Mouse (Mus musculus) hindbrain, embryonic 15.5 days (tissue): ENCODE measurements around the gene Atad1. TPM values are rescaled to one million over a fixed set of nuclear protein-coding genes. Genes with fewer than 3 reads are reported as not detected.
A peak's percentile ranks its signal among the peaks of the same experiment; 100 is the strongest.

Experiments
- ATAC-seq: fragments of 200-750 bp; cut with Nextera tagmentation; 2 replicates; pipeline ENCODE4 v1.8.0; 2017; ENCODE audit warnings: low read depth, moderate number of reproducible peaks, moderate TSS enrichment; ENCODE audit not compliant: low FRiP score
- H3K27ac ChIP-seq: fragments of 300-500 bp; sonication (generic); replicated peaks from 2 replicates; pipeline ENCODE4 v1.5.1; 2015; ENCODE audit warnings: mild to moderate bottlenecking, inconsistent platforms
- H3K27me3 ChIP-seq: fragments of 300-500 bp; sonication (generic); 2 replicates; pipeline ENCODE4 v1.6.1; 2015; ENCODE audit warnings: control low read depth, inconsistent platforms
- H3K36me3 ChIP-seq: fragments of 300-500 bp; sonication (generic); 2 replicates; pipeline ENCODE4 v1.6.1; 2015; ENCODE audit warnings: control low read depth, inconsistent platforms
- H3K4me1 ChIP-seq: fragments of 300-500 bp; sonication (generic); replicated peaks from 2 replicates; pipeline ENCODE4 v1.6.1; 2015; ENCODE audit warnings: control low read depth, inconsistent platforms
- H3K4me2 ChIP-seq: fragments of 300-500 bp; sonication (generic); 2 replicates; pipeline ENCODE4 v1.6.1; 2015; ENCODE audit warnings: moderate library complexity, mild to moderate bottlenecking, inconsistent platforms
- H3K4me3 ChIP-seq: fragments of 300-500 bp; sonication (generic); 2 replicates; pipeline ENCODE4 v1.5.1; 2015; ENCODE audit warnings: mild to moderate bottlenecking, inconsistent platforms
- H3K9ac ChIP-seq: fragments of 300-500 bp; sonication (generic); 2 replicates; pipeline ENCODE4 v1.6.1; 2015; ENCODE audit warnings: inconsistent platforms
- H3K9me3 ChIP-seq: fragments of 300-500 bp; sonication (generic); 2 replicates; pipeline ENCODE4 v1.6.1; 2016; ENCODE audit warnings: control low read depth, inconsistent platforms
- WGBS: fragments of 180-500 bp; shearing (Covaris S2); methylation state at CpG from one replicate; pipeline ENCODE4 v1.1.7; 2015; 5-methylcytosine and 5-hydroxymethylcytosine counted together
- polyA plus RNA-seq: library from polyadenylated mRNA; unstranded; fragments of >200 nt; fragmentation: Nextera tagmentation; extraction: Ambion mirVana; gene quantifications from 2 replicates; pipeline ENCODE4 v1.2.1, GENCODE M21; 2015

Atad1 gene
- polyA plus RNA-seq, 1 experiment from 2014 or later, result 112 TPM

- Histone ChIP-seq H3K4me2 (no peak overlapping the region), H3K36me3 (no peaks in the 10 kb centered on the region), H3K27me3 (no peaks in the 10 kb centered on the region), H3K4me1 (no peaks in the 10 kb centered on the region), H3K4me3 (no peak overlapping the region), H3K9me3 (no peaks in the 10 kb centered on the region), H3K27ac (no peak overlapping the region), H3K9ac (no peak overlapping the region)
- 92% methylated on average over 7 of the region's 7 CpGs for WGBS
- no peak for ATAC-seq
Measured at GRCm38 (mm10) chr19:32737844-32738243, 1.7 kb downstream of the Atad1 start.

DNA sequence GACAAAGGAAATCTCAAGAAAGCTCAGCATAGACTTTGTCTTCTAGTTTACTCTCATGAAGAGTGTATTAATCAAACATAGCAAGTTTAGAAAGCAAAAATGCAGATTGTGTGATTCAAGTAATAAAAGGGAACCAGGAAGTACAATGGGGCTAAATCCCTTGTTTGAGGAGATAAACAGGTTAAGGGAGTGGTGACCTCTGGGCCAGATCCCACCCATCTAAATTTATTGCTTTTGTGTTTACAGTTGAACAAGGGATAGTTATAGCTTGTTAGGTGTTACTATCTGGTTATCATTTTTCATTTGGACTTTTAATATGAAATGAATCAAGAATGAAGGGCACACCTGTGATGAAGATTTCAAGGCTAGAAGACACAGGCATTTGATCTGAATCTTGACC lies 6.7 kb downstream of the Atad1 start:
- Histone ChIP-seq H3K36me3 (no peaks in the 10 kb centered on the region), H3K9me3 (no peaks in the 10 kb centered on the region), H3K4me2 (no peak overlapping the region), H3K4me1 (no peaks in the 10 kb centered on the region), H3K9ac (no peak overlapping the region), H3K27me3 (0 out of 2 replicates have a peak, but pooled peaks cover 3% of the 10 kb centered on the region), H3K4me3 (no peak overlapping the region), H3K27ac (no peak overlapping the region)
- no peak for ATAC-seq

DNA sequence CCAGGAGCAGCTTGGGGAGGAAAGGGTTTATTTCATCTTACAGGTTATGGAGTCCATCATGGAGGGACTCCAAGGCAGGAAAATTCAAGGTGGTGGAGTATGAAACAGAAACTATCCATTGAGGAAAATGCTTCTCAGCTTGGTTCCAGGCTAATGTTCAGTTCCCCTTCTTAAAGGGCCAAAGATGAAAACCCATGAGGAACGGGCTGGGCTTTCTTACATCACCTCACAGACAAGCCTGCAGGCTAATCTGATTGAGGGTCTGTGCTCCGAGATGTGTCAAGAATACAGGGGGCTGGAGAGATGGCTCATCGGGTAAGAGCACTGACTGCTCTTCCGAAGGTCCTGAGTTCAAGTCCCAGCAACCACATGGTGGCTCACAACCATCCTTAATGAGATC lies 9.8 kb downstream of the Atad1 start:
- Histone ChIP-seq H3K36me3 (no peaks in the 10 kb centered on the region), H3K9me3 (no peaks in the 10 kb centered on the region), H3K27me3 (0 out of 2 replicates have a peak, but pooled peaks cover 3% of the 10 kb centered on the region), H3K4me1 (peaks cover 12% of the 10 kb centered on the region), H3K27ac (no peak overlapping the region), H3K4me3 (no peak overlapping the region), H3K4me2 (no peak overlapping the region), H3K9ac (no peak overlapping the region)
- ATAC-seq, result no peak
- WGBS, result 93% methylated on average over 4 of the region's 4 CpGs

GRCm38 (mm10) chr19:32726451-32727325 lies 12.9 kb downstream of the Atad1 start:
- H3K9me3 ChIP-seq, result no peaks in the 10 kb centered on the region
- H3K4me2 ChIP-seq, result peak overlapping the region; percentile 54
- peak overlapping the region; percentile 17 for H3K4me3 ChIP-seq
- H3K36me3 ChIP-seq, result no peaks in the 10 kb centered on the region
- 0 out of 2 replicates have a peak, but pooled peaks cover 3% of the 10 kb centered on the region for H3K27me3 ChIP-seq
- H3K27ac ChIP-seq, result no peak overlapping the region
- ATAC-seq, result 0 out of 2 replicates have a peak, but pooled peaks have one; percentile 42
- 3% methylated on average over 22 of the region's 22 CpGs for WGBS
- 0 out of 2 replicates have a peak overlapping the region, but pooled peaks have one; percentile 5 for H3K9ac ChIP-seq
- peaks cover 12% of the 10 kb centered on the region for H3K4me1 ChIP-seq

DNA sequence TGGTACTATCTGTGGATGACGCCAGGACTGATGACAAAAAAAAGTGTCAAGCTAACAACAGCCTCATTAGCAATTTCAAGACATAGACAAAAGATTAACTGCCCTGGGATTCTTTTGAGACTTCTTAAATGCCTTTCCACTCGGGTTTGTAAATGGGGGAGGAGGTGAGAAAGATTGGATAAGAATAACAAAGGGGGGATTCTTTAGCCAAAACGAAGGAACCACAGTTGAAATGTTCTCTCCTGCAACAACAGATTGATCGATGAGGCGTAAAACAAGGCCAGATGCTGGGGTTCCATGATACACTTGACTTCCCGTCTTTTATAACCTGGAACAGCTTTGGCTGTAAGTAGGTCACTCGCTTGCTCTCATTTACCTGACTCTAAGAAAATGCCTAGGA lies 15.8 kb downstream of the Atad1 start:
- Histone ChIP-seq H3K4me2 (no peak overlapping the region), H3K36me3 (no peaks in the 10 kb centered on the region), H3K9me3 (no peaks in the 10 kb centered on the region), H3K9ac (no peak overlapping the region), H3K27ac (no peak overlapping the region), H3K27me3 (0 out of 2 replicates have a peak, but pooled peaks cover under 1% of the 10 kb centered on the region), H3K4me1 (peaks cover 12% of the 10 kb centered on the region), H3K4me3 (no peak overlapping the region)
- ATAC-seq, result no peak
- 12% methylated on average over 7 of the region's 7 CpGs for WGBS

- no peaks in the 10 kb centered on the region for H3K9me3 ChIP-seq
- no peak overlapping the region for H3K4me3 ChIP-seq
- H3K27ac ChIP-seq, result no peak overlapping the region
- no peak for ATAC-seq
- 94% methylated on average over 1 of the region's 1 CpGs for WGBS
- H3K4me1 ChIP-seq, result no peaks in the 10 kb centered on the region
- H3K27me3 ChIP-seq, result no peaks in the 10 kb centered on the region
- no peak overlapping the region for H3K4me2 ChIP-seq
- no peaks in the 10 kb centered on the region for H3K36me3 ChIP-seq
- H3K9ac ChIP-seq, result no peak overlapping the region
Measured at GRCm38 (mm10) chr19:32720319-32720718, 19.3 kb downstream of the Atad1 start.

- Histone ChIP-seq H3K4me1 (peaks cover 6% of the 10 kb centered on the region), H3K4me2 (no peak overlapping the region), H3K4me3 (no peak overlapping the region), H3K9me3 (no peaks in the 10 kb centered on the region), H3K36me3 (no peaks in the 10 kb centered on the region), H3K27ac (no peak overlapping the region), H3K9ac (no peak overlapping the region), H3K27me3 (no peaks in the 10 kb centered on the region)
- no peak for ATAC-seq
- 77% methylated on average over 3 of the region's 3 CpGs for WGBS
Measured at GRCm38 (mm10) chr19:32717590-32717989, 22.0 kb downstream of the Atad1 start.

- Histone ChIP-seq H3K27me3 (no peaks in the 10 kb centered on the region), H3K9ac (no peak overlapping the region), H3K9me3 (no peaks in the 10 kb centered on the region), H3K36me3 (no peaks in the 10 kb centered on the region), H3K4me3 (no peak overlapping the region), H3K4me1 (peaks cover 13% of the 10 kb centered on the region), H3K27ac (no peak overlapping the region), H3K4me2 (no peak overlapping the region)
- no peak for ATAC-seq
Measured at GRCm38 (mm10) chr19:32715681-32716080, 23.9 kb downstream of the Atad1 start.

GRCm38 (mm10) chr19:32715201-32715600 lies 24.4 kb downstream of the Atad1 start:
- Histone ChIP-seq H3K27ac (no peak overlapping the region), H3K9me3 (no peaks in the 10 kb centered on the region), H3K4me2 (no peak overlapping the region), H3K4me3 (no peak overlapping the region), H3K4me1 (peaks cover 18% of the 10 kb centered on the region), H3K27me3 (no peaks in the 10 kb centered on the region), H3K9ac (no peak overlapping the region), H3K36me3 (no peaks in the 10 kb centered on the region)
- ATAC-seq, result no peak
- WGBS, result 7% methylated on average over 3 of the region's 3 CpGs

GRCm38 (mm10) chr19:32713471-32713870 lies 26.1 kb downstream of the Atad1 start:
- H3K9ac ChIP-seq, result no peak overlapping the region
- peak overlapping the region; percentile 83; the same call in 1 of the 2 replicates for H3K4me2 ChIP-seq
- peak overlapping the region; percentile 96 for H3K27ac ChIP-seq
- no peak for ATAC-seq
- no peaks in the 10 kb centered on the region for H3K9me3 ChIP-seq
- H3K4me1 ChIP-seq, result peaks cover 20% of the 10 kb centered on the region
- H3K4me3 ChIP-seq, result no peak overlapping the region
- WGBS, result 87% methylated on average over 3 of the region's 3 CpGs
- no peaks in the 10 kb centered on the region for H3K27me3 ChIP-seq
- H3K36me3 ChIP-seq, result no peaks in the 10 kb centered on the region

GRCm38 (mm10) chr19:32712588-32713042 lies 27.0 kb downstream of the Atad1 start:
- Histone ChIP-seq H3K4me3 (peak overlapping the region; percentile 61), H3K4me1 (peaks cover 20% of the 10 kb centered on the region), H3K4me2 (peak overlapping the region; percentile 83), H3K27ac (peak overlapping the region; percentile 96), H3K9me3 (no peaks in the 10 kb centered on the region), H3K36me3 (no peaks in the 10 kb centered on the region), H3K27me3 (no peaks in the 10 kb centered on the region), H3K9ac (peak overlapping the region; percentile 72)
- WGBS, result under 1% methylated on average over 11 of the region's 11 CpGs
- peak; percentile 89 for ATAC-seq

- peak; percentile 97 for ATAC-seq
- Histone ChIP-seq H3K9me3 (no peaks in the 10 kb centered on the region), H3K4me1 (peaks cover 20% of the 10 kb centered on the region), H3K27me3 (no peaks in the 10 kb centered on the region), H3K4me3 (peak overlapping the region; percentile 61), H3K9ac (peak overlapping the region; percentile 72), H3K27ac (peak overlapping the region; percentile 96), H3K4me2 (peak overlapping the region; percentile 83), H3K36me3 (no peaks in the 10 kb centered on the region)
- under 1% methylated on average over 63 of the region's 63 CpGs for WGBS
Measured at GRCm38 (mm10) chr19:32711761-32712541, 27.6 kb downstream of the Atad1 start.
